Mouse (Mus musculus): ENCODE measurements at regions not wholly inside any gene's neighbourhood (a gene's known extent, or its start where the extent isn't known, plus 50 kb on each side); places are given as distances from the start of the nearest gene placed in this dataset.
A peak's percentile ranks its signal among the peaks of the same experiment; 100 is the strongest.

GRCm38 (mm10) chr9:76734387-76734786, 167.5 kb upstream of the Fam83b start:
- DNase-seq: no peak

GRCm38 (mm10) chr9:76733812-76734211, 166.9 kb upstream of the Fam83b start:
- no peak for DNase-seq

GRCm38 (mm10) chr9:76722881-76723280, 156.0 kb upstream of the Fam83b start:
- no peak for DNase-seq

- no peak for DNase-seq
These were observed 148.9 kb upstream of the Fam83b start for GRCm38 (mm10) chr9:76715852-76716251.

GRCm38 (mm10) chr9:76706451-76706850, 139.5 kb upstream of the Fam83b start:
- no peak for DNase-seq

- DNase-seq: no peak
These were observed 138.9 kb upstream of the Fam83b start for GRCm38 (mm10) chr9:76705786-76706185.

- no peak for DNase-seq
These were observed 128.6 kb upstream of the Fam83b start for GRCm38 (mm10) chr9:76695547-76695946.

GRCm38 (mm10) chr9:76692976-76693375, 126.1 kb upstream of the Fam83b start:
- no peak for DNase-seq

GRCm38 (mm10) chr9:76660848-76661247, 93.9 kb upstream of the Fam83b start:
- peak; percentile 17 for DNase-seq

GRCm38 (mm10) chr9:76659798-76660197, 92.9 kb upstream of the Fam83b start:
- no peak for DNase-seq

- no peak for DNase-seq
These were observed 86.4 kb upstream of the Fam83b start for GRCm38 (mm10) chr9:76653311-76653710.

GRCm38 (mm10) chr9:76649484-76649883, 82.6 kb upstream of the Fam83b start:
- no peak for DNase-seq

- DNase-seq: no peak
These were observed 79.5 kb upstream of the Fam83b start for GRCm38 (mm10) chr9:76646383-76646782.
